Mouse (Mus musculus) intestine, embryonic 16.5 days (tissue): Measurements from ENCODE around the gene Ceacam16. TPM values are rescaled to one million over a fixed set of nuclear protein-coding genes. Genes with fewer than 3 reads are reported as not detected.

Experiments used
- ATAC-seq: fragments of 200-750 bp; cut with Nextera tagmentation; 2 replicates; pipeline ENCODE4 v1.8.0; 2017; ENCODE audit warnings: moderate TSS enrichment, moderate library complexity
- H3K27ac ChIP-seq: fragments of 300-500 bp; sonication (generic); 2 replicates; pipeline ENCODE4 v1.5.1; 2014; ENCODE audit warnings: mild to moderate bottlenecking, low read length
- H3K27me3 ChIP-seq: fragments of 300-500 bp; sonication (generic); replicated peaks from 2 replicates; pipeline ENCODE4 v1.6.1; 2014; ENCODE audit warnings: low read length, control low read depth, mixed read lengths; ENCODE audit not compliant: control insufficient read depth, insufficient read depth
- H3K36me3 ChIP-seq: fragments of 300-500 bp; sonication (generic); 2 replicates; pipeline ENCODE4 v1.6.1; 2014; ENCODE audit warnings: low read length, control low read depth; ENCODE audit not compliant: control insufficient read depth, insufficient read depth
- H3K4me1 ChIP-seq: fragments of 300-500 bp; sonication (generic); 2 replicates; pipeline ENCODE4 v1.6.1; 2014; ENCODE audit warnings: low read length, control low read depth, mixed read lengths; ENCODE audit not compliant: control insufficient read depth, insufficient read depth
- H3K4me2 ChIP-seq: fragments of 300-500 bp; sonication (generic); 2 replicates; pipeline ENCODE4 v1.6.1; 2014; ENCODE audit warnings: low read depth, low read length, control low read depth
- H3K4me3 ChIP-seq: fragments of 300-500 bp; sonication (generic); 2 replicates; pipeline ENCODE4 v1.5.1; 2014; ENCODE audit warnings: mild to moderate bottlenecking, low read length
- H3K9ac ChIP-seq: fragments of 300-500 bp; sonication (generic); 2 replicates; pipeline ENCODE4 v1.6.1; 2014; ENCODE audit warnings: low read depth, low read length
- H3K9me3 ChIP-seq: fragments of 300-500 bp; sonication (generic); 2 replicates; pipeline ENCODE4 v1.6.1; 2016; ENCODE audit warnings: low read length, control low read depth; ENCODE audit not compliant: control insufficient read depth
- WGBS: fragments of 180-500 bp; shearing (Covaris S2); extraction: QIAGEN DNeasy Blood & Tissue Kit; methylation state at CpG from one replicate; pipeline ENCODE4 v1.1.7; 2014; 5-methylcytosine and 5-hydroxymethylcytosine counted together
- polyA plus RNA-seq: library from polyadenylated mRNA; unstranded; fragments of >200 nt; fragmentation: Nextera tagmentation; extraction: Ambion mirVana; gene quantifications from 2 replicates; pipeline ENCODE4 v1.2.1, GENCODE M21; 2015

The Ceacam16 gene
- polyA plus RNA-seq, 1 experiment from 2014 or later: not detected

GRCm38 (mm10) chr7:19813579-19814122 is 47.4 kb downstream of the Ceacam16 start:
- Histone ChIP-seq H3K9me3 (no peaks in the 10 kb centered on the region), H3K27me3 (peaks cover 2% of the 10 kb centered on the region; the same call in 1 of the 2 replicates), H3K4me2 (no peak overlapping the region), H3K27ac (no peak overlapping the region), H3K9ac (no peak overlapping the region), H3K4me1 (peaks cover 29% of the 10 kb centered on the region), H3K4me3 (no peak overlapping the region), H3K36me3 (no peaks in the 10 kb centered on the region)
- ATAC-seq: no peak
- WGBS: 84% methylated on average over 6 of the region's 6 CpGs

GRCm38 (mm10) chr7:19813161-19813560 is 47.9 kb downstream of the Ceacam16 start:
- no peak overlapping the region for H3K27ac ChIP-seq
- H3K27me3 ChIP-seq: peaks cover 3% of the 10 kb centered on the region; the same call in 1 of the 2 replicates
- H3K4me2 ChIP-seq: no peak overlapping the region
- WGBS: 92% methylated on average over 4 of the region's 4 CpGs
- no peak for ATAC-seq
- no peaks in the 10 kb centered on the region for H3K9me3 ChIP-seq
- H3K36me3 ChIP-seq: no peaks in the 10 kb centered on the region
- H3K4me1 ChIP-seq: peaks cover 27% of the 10 kb centered on the region
- H3K9ac ChIP-seq: no peak overlapping the region
- no peak overlapping the region for H3K4me3 ChIP-seq

DNA sequence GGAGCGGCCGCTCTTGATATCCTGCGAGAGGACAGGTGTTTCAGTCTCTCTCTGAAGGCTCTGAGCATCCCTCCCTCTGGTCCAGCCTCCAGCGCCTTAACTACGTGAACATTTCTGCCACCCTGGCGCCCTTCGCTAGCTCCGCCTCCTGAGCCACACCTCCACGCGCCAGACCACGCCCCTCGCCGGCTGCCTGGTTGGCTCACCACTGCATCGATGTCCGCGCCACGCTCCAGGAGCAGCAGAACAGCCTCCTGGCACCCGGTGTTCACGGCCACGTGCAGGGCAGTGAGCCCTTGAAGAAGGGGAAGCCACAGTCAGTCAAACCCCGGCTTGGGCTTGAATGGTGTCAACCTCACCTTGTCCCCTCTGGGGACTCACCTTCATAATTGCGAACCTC is 50.0 kb downstream of the Ceacam16 start:
- peak; percentile 41 for ATAC-seq
- 16% methylated on average over 22 of the region's 22 CpGs for WGBS
- no peak overlapping the region for H3K4me3 ChIP-seq
- H3K4me1 ChIP-seq: peaks cover 9% of the 10 kb centered on the region
- H3K27me3 ChIP-seq: peaks cover 3% of the 10 kb centered on the region; the same call in 1 of the 2 replicates
- no peak overlapping the region for H3K27ac ChIP-seq
- no peaks in the 10 kb centered on the region for H3K36me3 ChIP-seq
- peak overlapping the region; percentile 12; the same call in 1 of the 2 replicates for H3K9ac ChIP-seq
- H3K9me3 ChIP-seq: no peaks in the 10 kb centered on the region
- H3K4me2 ChIP-seq: no peak overlapping the region

- no peak for ATAC-seq
- 0 out of 2 replicates have a peak, but pooled peaks cover 3% of the 10 kb centered on the region for H3K4me1 ChIP-seq
- 0 out of 2 replicates have a peak, but pooled peaks cover 3% of the 10 kb centered on the region for H3K9me3 ChIP-seq
- peaks cover 3% of the 10 kb centered on the region; the same call in 1 of the 2 replicates for H3K27me3 ChIP-seq
- no peak overlapping the region for H3K27ac ChIP-seq
- WGBS: 23% methylated on average over 27 of the region's 27 CpGs
- H3K9ac ChIP-seq: no peak overlapping the region
- H3K4me3 ChIP-seq: no peak overlapping the region
- H3K36me3 ChIP-seq: 0 out of 2 replicates have a peak, but pooled peaks cover 3% of the 10 kb centered on the region
- H3K4me2 ChIP-seq: no peak overlapping the region
Observed at GRCm38 (mm10) chr7:19809369-19809768, 51.7 kb downstream of the Ceacam16 start.

GRCm38 (mm10) chr7:19806356-19806969 is 54.6 kb downstream of the Ceacam16 start:
- Histone ChIP-seq H3K4me2 (no peak overlapping the region), H3K27ac (no peak overlapping the region), H3K9me3 (0 out of 2 replicates have a peak, but pooled peaks cover 3% of the 10 kb centered on the region), H3K4me3 (no peak overlapping the region), H3K27me3 (0 out of 2 replicates have a peak, but pooled peaks cover 3% of the 10 kb centered on the region), H3K4me1 (0 out of 2 replicates have a peak, but pooled peaks cover 3% of the 10 kb centered on the region), H3K36me3 (0 out of 2 replicates have a peak, but pooled peaks cover 3% of the 10 kb centered on the region), H3K9ac (no peak overlapping the region)
- ATAC-seq: no peak
- WGBS: 86% methylated on average over 8 of the region's 8 CpGs

DNA sequence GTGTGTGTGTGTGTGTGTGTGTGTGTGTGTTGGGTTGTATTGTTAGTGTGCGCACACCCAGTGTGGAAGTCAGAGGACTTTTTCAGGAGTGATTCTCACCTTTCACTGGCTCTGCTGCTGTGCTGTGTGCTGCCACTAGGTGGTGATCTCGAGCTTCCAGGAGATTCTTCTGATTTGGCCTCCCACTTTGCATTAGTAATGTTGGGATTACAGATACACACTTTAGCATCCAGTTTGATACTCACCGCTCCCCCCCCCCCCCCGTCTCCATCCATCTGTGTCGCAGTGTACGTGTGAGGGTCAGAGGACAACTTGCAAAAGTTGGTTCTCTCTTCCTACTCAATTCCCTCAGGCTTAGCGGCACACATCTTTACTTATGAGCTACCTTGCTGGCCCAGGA is 58.1 kb downstream of the Ceacam16 start:
- ATAC-seq: no peak
- H3K4me3 ChIP-seq: no peak overlapping the region
- 0 out of 2 replicates have a peak, but pooled peaks cover 3% of the 10 kb centered on the region for H3K9me3 ChIP-seq
- H3K9ac ChIP-seq: no peak overlapping the region
- H3K36me3 ChIP-seq: 0 out of 2 replicates have a peak, but pooled peaks cover 3% of the 10 kb centered on the region
- H3K4me1 ChIP-seq: no peaks in the 10 kb centered on the region
- no peaks in the 10 kb centered on the region for H3K27me3 ChIP-seq
- 21% methylated on average over 7 of the region's 7 CpGs for WGBS
- H3K27ac ChIP-seq: no peak overlapping the region
- no peak overlapping the region for H3K4me2 ChIP-seq

Other genes with a start within 250 kb of the Ceacam16 start
- gene Relb, start 231.9 kb downstream of the Ceacam16 start, polyA plus RNA-seq: 8.8 and 10.6 TPM in 2 replicates
- gene Clptm1, start 196.3 kb downstream of the Ceacam16 start, polyA plus RNA-seq: 70.5 and 77.6 TPM in 2 replicates
- 463 and 798 TPM in 2 replicates for gene Apoc2, start 183.4 kb downstream of the Ceacam16 start, polyA plus RNA-seq
- not detected in 2 replicates for gene Gm44805, start 179.9 kb downstream of the Ceacam16 start, polyA plus RNA-seq
- 2.6 and 8.3 TPM in 2 replicates for gene Apoc4, start 179.8 kb downstream of the Ceacam16 start, polyA plus RNA-seq
- gene Apoc1, start 168.6 kb downstream of the Ceacam16 start, polyA plus RNA-seq: 39.5 and 43.2 TPM in 2 replicates
- 314 and 355 TPM in 2 replicates for gene Apoe, start 162.1 kb downstream of the Ceacam16 start, polyA plus RNA-seq
- 143 and 157 TPM in 2 replicates for gene Tomm40, start 145.9 kb downstream of the Ceacam16 start, polyA plus RNA-seq
- gene Nectin2, start 110.8 kb downstream of the Ceacam16 start, polyA plus RNA-seq: 143 and 149 TPM in 2 replicates
- 58.7 and 62.7 TPM in 2 replicates for gene Bcam, start 90.3 kb downstream of the Ceacam16 start, polyA plus RNA-seq
- gene Cblc, start 64.5 kb downstream of the Ceacam16 start, polyA plus RNA-seq: 32.6 and 42.1 TPM in 2 replicates
- 15.5 and 15.6 TPM in 2 replicates for gene Bcl3, start 38.5 kb downstream of the Ceacam16 start, polyA plus RNA-seq
- gene Gm19345, start 9.3 kb downstream of the Ceacam16 start, polyA plus RNA-seq: 0.13 and 0.27 TPM in 2 replicates
- not detected in 2 replicates for gene Ceacam19, start 26.7 kb upstream of the Ceacam16 start, polyA plus RNA-seq
- 13.9 and 16.5 TPM in 2 replicates for gene Pvr, start 59.9 kb upstream of the Ceacam16 start, polyA plus RNA-seq
- gene Igsf23, start 89.5 kb upstream of the Ceacam16 start, polyA plus RNA-seq: 14.7 and 19.1 TPM in 2 replicates
- 3.5 and 6.5 TPM in 2 replicates for gene Ceacam20, start 104.1 kb upstream of the Ceacam16 start, polyA plus RNA-seq
- 0.75 and 0.76 TPM in 2 replicates for gene Nlrp9b, start 130.2 kb upstream of the Ceacam16 start, polyA plus RNA-seq
- gene Vmn1r91, start 238.4 kb upstream of the Ceacam16 start, polyA plus RNA-seq: not detected in 2 replicates